Comparison of ENCODE assay signal across 8 mouse cellular contexts in genomic region chr8:124950865-124951264, GRCm38 (mm10). TPM values are rescaled to one million over a fixed set of nuclear protein-coding genes. Genes with fewer than 3 reads are reported as not detected.
DNase-seq lines count a peak whose midpoint lies in the region; ATAC-seq and TF ChIP-seq lines count a peak whose summit lies in the region.

No protein-coding gene starts in this region.

- no peak overlapping the region for H3K27ac ChIP-seq in lung, embryonic 14.5 days (ENCODE audit: low read depth)
- H3K27ac ChIP-seq in forebrain, embryonic 14.5 days (ENCODE audit: low read depth, low read length): no peak overlapping the region
- H3K27ac ChIP-seq in limb, embryonic 13.5 days: no peak overlapping the region
- H3K27ac ChIP-seq in neural tube, embryonic 15.5 days (replicated peaks): peak overlapping the region; percentile 98

- H3K9ac ChIP-seq in lung, embryonic 14.5 days: no peak overlapping the region
- peak overlapping the region; percentile 98 for H3K9ac ChIP-seq in forebrain, embryonic 14.5 days (ENCODE audit: low read length)
- H3K9ac ChIP-seq in limb, embryonic 13.5 days: peak overlapping the region; percentile 36; the same call in 1 of the 2 replicates
- H3K9ac ChIP-seq in neural tube, embryonic 15.5 days (replicated peaks): peak overlapping the region; percentile 98; the same call in 1 of the 2 replicates

- no peaks in the 10 kb centered on the region for H3K36me3 ChIP-seq in lung, embryonic 14.5 days (ENCODE audit: insufficient read depth)
- no peaks in the 10 kb centered on the region for H3K36me3 ChIP-seq in forebrain, embryonic 14.5 days (ENCODE audit: control insufficient read depth, insufficient read depth, low read length)
- no peaks in the 10 kb centered on the region for H3K36me3 ChIP-seq in limb, embryonic 13.5 days
- no peaks in the 10 kb centered on the region for H3K36me3 ChIP-seq in neural tube, embryonic 15.5 days

- no peaks in the 10 kb centered on the region for H3K27me3 ChIP-seq in lung, embryonic 14.5 days (ENCODE audit: insufficient read depth, low read length)
- no peaks in the 10 kb centered on the region for H3K27me3 ChIP-seq in forebrain, embryonic 14.5 days (replicated peaks; ENCODE audit: control insufficient read depth, insufficient read depth, low read length)
- no peaks in the 10 kb centered on the region for H3K27me3 ChIP-seq in limb, embryonic 13.5 days
- H3K27me3 ChIP-seq in neural tube, embryonic 15.5 days (replicated peaks): no peaks in the 10 kb centered on the region

- 46% methylated on average over 2 of the region's 2 CpGs for WGBS in lung, embryonic 14.5 days
- 82% methylated on average over 2 of the region's 2 CpGs for WGBS in forebrain, embryonic 14.5 days
- 63% methylated on average over 2 of the region's 2 CpGs for WGBS in limb, embryonic 13.5 days
- WGBS in neural tube, embryonic 15.5 days: 85% methylated on average over 2 of the region's 2 CpGs

- H3K4me1 ChIP-seq in lung, embryonic 14.5 days (ENCODE audit: insufficient read depth): peaks cover 13% of the 10 kb centered on the region
- peaks cover 21% of the 10 kb centered on the region for H3K4me1 ChIP-seq in forebrain, embryonic 14.5 days (ENCODE audit: control insufficient read depth, insufficient read depth, low read length)
- H3K4me1 ChIP-seq in limb, embryonic 13.5 days: peaks cover 27% of the 10 kb centered on the region
- peaks cover 32% of the 10 kb centered on the region for H3K4me1 ChIP-seq in neural tube, embryonic 15.5 days

- peak overlapping the region; percentile 68 for H3K4me3 ChIP-seq in lung, embryonic 14.5 days (ENCODE audit: low read depth, low read length)
- H3K4me3 ChIP-seq in forebrain, embryonic 14.5 days (ENCODE audit: low read depth, low read length): peak overlapping the region; percentile 91; the same call in 1 of the 2 replicates
- peak overlapping the region; percentile 10; the same call in 1 of the 2 replicates for H3K4me3 ChIP-seq in limb, embryonic 13.5 days
- peak overlapping the region; percentile 95 for H3K4me3 ChIP-seq in neural tube, embryonic 15.5 days (replicated peaks)

- DNase-seq in lung, embryonic 14.5 days: no peak
- DNase-seq in lung, postnatal 4 days: no peak
- no peak for DNase-seq in forebrain, embryonic 14.5 days (ENCODE audit: low spot score)
- DNase-seq in gastrocnemius, adult 18-20 months (ENCODE audit: low spot score): no peak
- no peak for DNase-seq in gastrocnemius, postnatal 25 days
- DNase-seq in gastrocnemius, adult 8-10 months (ENCODE audit: low spot score in 2 of 2): no peak

- no peak for TF ChIP-seq CTCF in lung, embryonic 14.5 days (IDR thresholded peaks at IDR 0.05; ENCODE audit: low read depth)

- H3K9me3 ChIP-seq in lung, embryonic 14.5 days (ENCODE audit: low read depth, low read length): no peaks in the 10 kb centered on the region
- H3K9me3 ChIP-seq in forebrain, embryonic 14.5 days (replicated peaks; ENCODE audit: control insufficient read depth, low read length): no peaks in the 10 kb centered on the region
- H3K9me3 ChIP-seq in limb, embryonic 13.5 days: no peaks in the 10 kb centered on the region
- no peaks in the 10 kb centered on the region for H3K9me3 ChIP-seq in neural tube, embryonic 15.5 days (replicated peaks)

- peak overlapping the region; percentile 92 for H3K4me2 ChIP-seq in lung, embryonic 14.5 days
- peak overlapping the region; percentile 92 for H3K4me2 ChIP-seq in forebrain, embryonic 14.5 days (ENCODE audit: low read length)
- H3K4me2 ChIP-seq in limb, embryonic 13.5 days (replicated peaks): peak overlapping the region; percentile 92
- H3K4me2 ChIP-seq in neural tube, embryonic 15.5 days: peak overlapping the region; percentile 88

- ATAC-seq in lung, embryonic 14.5 days (ENCODE audit: insufficient read depth): no peak
- ATAC-seq in forebrain, embryonic 14.5 days: no peak
- no peak for ATAC-seq in limb, embryonic 13.5 days (ENCODE audit: low FRiP score, low read depth)
- no peak for ATAC-seq in neural tube, embryonic 15.5 days (ENCODE audit: low FRiP score)

RNA-seq across cellular contexts. Expression of gene Egln1, which starts 1.7 kb away (rescaled TPM):
- polyA plus RNA-seq in lung, embryonic 14.5 days (2014; fragmentation: Nextera tagmentation; extraction: Ambion mirVana): 14.4 and 16.2 TPM in 2 replicates
- polyA plus RNA-seq in forebrain, embryonic 14.5 days (2014; fragmentation: Nextera tagmentation; extraction: Ambion mirVana): 24.4 and 25.7 TPM in 2 replicates
- 11.9 and 13.5 TPM in 2 replicates for polyA plus RNA-seq in limb, embryonic 13.5 days (2015; fragmentation: Nextera tagmentation; extraction: Ambion mirVana)
- polyA plus RNA-seq in neural tube, embryonic 15.5 days (2015; fragmentation: Nextera tagmentation; extraction: Ambion mirVana): 15.7 and 16.4 TPM in 2 replicates
- 100 to 1,000 TPM; 155 to 180 TPM for total RNA-seq in gastrocnemius, adult 18-20 months (2021)
- total RNA-seq in gastrocnemius, postnatal 25 days (2021): 100 to 1,000 TPM; 101 to 138 TPM
- 100 to 1,000 TPM; 170 to 209 (median 181) TPM for total RNA-seq in gastrocnemius, adult 8-10 months (2022)

RNA-seq across cellular contexts. Expression of gene Sprtn, which starts 53.2 kb away (rescaled TPM):
- polyA plus RNA-seq in lung, embryonic 14.5 days (2014; fragmentation: Nextera tagmentation; extraction: Ambion mirVana): 9.5 and 10.1 TPM in 2 replicates
- 9.8 and 11.1 TPM in 2 replicates for polyA plus RNA-seq in forebrain, embryonic 14.5 days (2014; fragmentation: Nextera tagmentation; extraction: Ambion mirVana)
- 9.1 and 9.3 TPM in 2 replicates for polyA plus RNA-seq in limb, embryonic 13.5 days (2015; fragmentation: Nextera tagmentation; extraction: Ambion mirVana)
- 7.3 and 8.1 TPM in 2 replicates for polyA plus RNA-seq in neural tube, embryonic 15.5 days (2015; fragmentation: Nextera tagmentation; extraction: Ambion mirVana)
- total RNA-seq in gastrocnemius, adult 18-20 months (2021): 1 to 10 TPM; 5.5 to 5.9 TPM
- 1 to 10 TPM; 4.8 to 5.3 TPM for total RNA-seq in gastrocnemius, postnatal 25 days (2021)
- total RNA-seq in gastrocnemius, adult 8-10 months (2022): 1 to 10 TPM; 6.1 to 7.3 (median 6.5) TPM

RNA-seq across cellular contexts. Expression of gene Exoc8, which starts 53.4 kb away (rescaled TPM):
- polyA plus RNA-seq in lung, embryonic 14.5 days (2014; fragmentation: Nextera tagmentation; extraction: Ambion mirVana): 8.9 and 9.8 TPM in 2 replicates
- polyA plus RNA-seq in forebrain, embryonic 14.5 days (2014; fragmentation: Nextera tagmentation; extraction: Ambion mirVana): 5.9 and 7.2 TPM in 2 replicates
- 8.4 and 8.5 TPM in 2 replicates for polyA plus RNA-seq in limb, embryonic 13.5 days (2015; fragmentation: Nextera tagmentation; extraction: Ambion mirVana)
- polyA plus RNA-seq in neural tube, embryonic 15.5 days (2015; fragmentation: Nextera tagmentation; extraction: Ambion mirVana): 12.2 and 12.7 TPM in 2 replicates
- total RNA-seq in gastrocnemius, adult 18-20 months (2021): 1 to 10 TPM; 6.9 to 7.4 TPM
- total RNA-seq in gastrocnemius, postnatal 25 days (2021): 1 to 10 TPM; 6.2 to 7.3 TPM
- 1 to 10 TPM; 7.8 to 8.1 (median 7.9) TPM for total RNA-seq in gastrocnemius, adult 8-10 months (2022)

Comparison
In these comparisons a context has a peak if more than half of its experiments do, and no peak if none do; other contexts are left out.
1. H3K4me3 ChIP-seq: peak in every context shown above with its lines; median percentile 95 in neural tube, embryonic 15.5 days; 91 in forebrain, embryonic 14.5 days; 68 in lung, embryonic 14.5 days; 10 in limb, embryonic 13.5 days.